Mouse (Mus musculus) kidney, adult 9 months (tissue): Measurements from ENCODE around the gene Ankrd13a.
"Not testable (repeated sequence)": the region's sequence is repeated elsewhere in the genome, so short reads cannot be mapped to it uniquely, and the experiment has no call there.

Source experiments
- DNase-seq: peaks from one replicate; pipeline ENCODE4 v3.0.0; 2022

Gene Ankrd13a

GRCm38 (mm10) chr5:114801841-114802240, 27.4 kb downstream of the Ankrd13a start:
- no peak for DNase-seq

- no peak for DNase-seq
Observed at GRCm38 (mm10) chr5:114803231-114803630, 28.8 kb downstream of the Ankrd13a start.

- no peak for DNase-seq
Observed at GRCm38 (mm10) chr5:114804335-114804734, 29.9 kb downstream of the Ankrd13a start.

- DNase-seq: no peak
Observed at GRCm38 (mm10) chr5:114804958-114805357, 30.5 kb downstream of the Ankrd13a start.

GRCm38 (mm10) chr5:114805436-114806350, 31.2 kb downstream of the Ankrd13a start:
- no peak for DNase-seq

GRCm38 (mm10) chr5:114806636-114807035, 32.2 kb downstream of the Ankrd13a start:
- DNase-seq: no peak

GRCm38 (mm10) chr5:114807063-114807462, 32.6 kb downstream of the Ankrd13a start:
- DNase-seq: no peak

GRCm38 (mm10) chr5:114807468-114807867, 33.0 kb downstream of the Ankrd13a start:
- DNase-seq: no peak

- DNase-seq: no peak
Observed at GRCm38 (mm10) chr5:114807893-114808292, 33.4 kb downstream of the Ankrd13a start.

- DNase-seq: no peak
Observed at GRCm38 (mm10) chr5:114808385-114808784, 33.9 kb downstream of the Ankrd13a start.

GRCm38 (mm10) chr5:114809181-114809756, 34.8 kb downstream of the Ankrd13a start:
- no peak for DNase-seq

GRCm38 (mm10) chr5:114809826-114810225, 35.3 kb downstream of the Ankrd13a start:
- no peak for DNase-seq

- peak; percentile 78 for DNase-seq
Observed at GRCm38 (mm10) chr5:114813525-114814181, 39.2 kb downstream of the Ankrd13a start.

- DNase-seq: no peak
Observed at GRCm38 (mm10) chr5:114816599-114816998, 42.1 kb downstream of the Ankrd13a start.

GRCm38 (mm10) chr5:114818124-114818523, 43.6 kb downstream of the Ankrd13a start:
- DNase-seq: peak; percentile 50

- peak; percentile 51 for DNase-seq
Observed at GRCm38 (mm10) chr5:114822796-114823688, 48.6 kb downstream of the Ankrd13a start, which contains the start of gene 1500011B03Rik. Gene 1500011B03Rik (minus strand): TSS chr5:114823468.

GRCm38 (mm10) chr5:114824197-114824596, 49.7 kb downstream of the Ankrd13a start:
- peak; percentile 68 for DNase-seq

GRCm38 (mm10) chr5:114825978-114826691, 51.7 kb downstream of the Ankrd13a start:
- DNase-seq: peak; percentile 86

- no peak for DNase-seq
Observed at GRCm38 (mm10) chr5:114827427-114827826, 53.0 kb downstream of the Ankrd13a start.

GRCm38 (mm10) chr5:114829740-114830139, 55.3 kb downstream of the Ankrd13a start:
- DNase-seq: no peak

- no peak for DNase-seq
Observed at GRCm38 (mm10) chr5:114836886-114837285, 62.4 kb downstream of the Ankrd13a start.

GRCm38 (mm10) chr5:114840481-114840880, 66.0 kb downstream of the Ankrd13a start:
- DNase-seq: not testable (repeated sequence)
